Comparison of ENCODE assay signal across 20 mouse cellular contexts in the genomic region with DNA sequence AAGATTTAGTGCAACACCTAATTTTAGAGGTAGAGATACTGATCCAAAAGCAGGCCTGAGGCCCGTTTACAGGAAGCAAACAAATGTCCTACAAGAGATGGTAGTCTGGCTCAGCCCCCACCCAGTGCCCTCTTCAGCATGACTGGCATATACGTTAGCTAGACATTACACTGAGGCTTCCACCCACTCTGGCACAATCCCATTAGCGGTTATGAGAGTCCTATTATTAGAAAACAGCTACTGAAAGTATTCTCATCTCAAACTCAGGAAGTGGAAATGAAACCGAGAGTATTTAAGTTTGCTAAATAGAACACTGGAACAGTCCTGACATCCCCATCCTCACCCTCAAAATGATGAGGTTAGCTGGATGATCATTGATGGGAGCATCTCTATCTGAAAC.
A peak's percentile ranks its signal among the peaks of the same experiment; 100 is the strongest.
DNase-seq lines count a peak whose midpoint lies in the region; ATAC-seq lines count a peak whose summit lies in the region.
"Had no signal": no experiment of that assay in that cellular context is flagged by ENCODE, and none has a peak within 500 bp of the region (broad histone marks: within the 10 kb centered on the region; RNA-seq: fewer than 3 reads in every experiment).

No protein-coding gene starts in this region.

- no peak overlapping the region for H3K4me2 ChIP-seq in kidney, embryonic 16.5 days (replicated peaks; ENCODE audit: low read depth, low read length)
- H3K4me2 ChIP-seq: embryonic facial prominence, embryonic 12.5 days; liver, embryonic 15.5 days; neural tube, embryonic 12.5 days; stomach, embryonic 15.5 days had no signal

- no peak overlapping the region for H3K27ac ChIP-seq in kidney, embryonic 16.5 days (ENCODE audit: low read length)
- H3K27ac ChIP-seq: embryonic facial prominence, embryonic 12.5 days; hindbrain, embryonic 10.5 days; kidney, postnatal 0 days; liver, embryonic 15.5 days; neural tube, embryonic 12.5 days; stomach, embryonic 15.5 days had no signal

- no peaks in the 10 kb centered on the region for H3K9me3 ChIP-seq in kidney, embryonic 16.5 days (ENCODE audit: low read length)
- H3K9me3 ChIP-seq: embryonic facial prominence, embryonic 12.5 days; hindbrain, embryonic 10.5 days; liver, embryonic 15.5 days; neural tube, embryonic 12.5 days; stomach, embryonic 15.5 days had no signal

- 84% methylated on average over 4 of the region's 4 CpGs for WGBS in kidney, embryonic 16.5 days

- H3K4me1 ChIP-seq in kidney, embryonic 16.5 days (ENCODE audit: insufficient read depth, low read length): 0 out of 2 replicates have a peak, but pooled peaks cover 5% of the 10 kb centered on the region
- H3K4me1 ChIP-seq: embryonic facial prominence, embryonic 12.5 days; hindbrain, embryonic 10.5 days; liver, embryonic 15.5 days; neural tube, embryonic 12.5 days; stomach, embryonic 15.5 days had no signal

- no peak overlapping the region for H3K9ac ChIP-seq in kidney, embryonic 16.5 days (replicated peaks; ENCODE audit: low read length)
- H3K9ac ChIP-seq: embryonic facial prominence, embryonic 12.5 days; liver, embryonic 15.5 days; neural tube, embryonic 12.5 days; stomach, embryonic 15.5 days had no signal

- no peak overlapping the region for H3K4me3 ChIP-seq in kidney, embryonic 16.5 days (ENCODE audit: low read length)
- H3K4me3 ChIP-seq: embryonic facial prominence, embryonic 12.5 days; hindbrain, embryonic 10.5 days; liver, embryonic 15.5 days; neural tube, embryonic 12.5 days; stomach, embryonic 15.5 days had no signal

- DNase-seq in kidney, adult 9 months: peak; percentile 10
- peak; percentile 2 to 19 for DNase-seq in spleen, postnatal 36 days (ENCODE audit: low spot score in 2 of 2)
- DNase-seq in spleen, postnatal 4 days (ENCODE audit: low spot score in 2 of 2): no peak
- no peak for DNase-seq in left cerebral cortex, postnatal 10 days (ENCODE audit: extremely low spot score in 1 of 2, low spot score in 2 of 2)
- DNase-seq in T-cell, adult 2 months (ENCODE audit: low spot score): no peak
- DNase-seq: cerebellum, adult 18-20 months; gastrocnemius, postnatal 14 days; layer of hippocampus, postnatal 36 days; left cerebral cortex, postnatal 4 days; lung, postnatal 4 days; midbrain, embryonic 14.5 days; right cerebral cortex, postnatal 4 days had no signal

- no peaks in the 10 kb centered on the region for H3K36me3 ChIP-seq in kidney, embryonic 16.5 days (ENCODE audit: insufficient read depth, low read length)
- H3K36me3 ChIP-seq: embryonic facial prominence, embryonic 12.5 days; hindbrain, embryonic 10.5 days; liver, embryonic 15.5 days; neural tube, embryonic 12.5 days; stomach, embryonic 15.5 days had no signal

- intact Hi-C loops in left cerebral cortex, postnatal 10 days (cut with DNase I): no loop called here

- ATAC-seq in kidney, embryonic 16.5 days (ENCODE audit: low FRiP score, low TSS enrichment): no peak
- peak; percentile 45 to 53; a peak in 3 of 4 replicates for ATAC-seq in hematopoietic stem cell, adult 5-6 weeks (replicated peaks in 1 of 2; ENCODE audit: insufficient read depth in 1 of 2, low FRiP score in 2 of 2, low TSS enrichment in 1 of 2, low read depth in 1 of 2, poor library complexity in 2 of 2, severe bottlenecking in 2 of 2)

- H3K27me3 ChIP-seq in kidney, embryonic 16.5 days (ENCODE audit: insufficient read depth, low read length): no peaks in the 10 kb centered on the region
- H3K27me3 ChIP-seq: embryonic facial prominence, embryonic 12.5 days; liver, embryonic 15.5 days; neural tube, embryonic 12.5 days; stomach, embryonic 15.5 days had no signal

Comparison
In these comparisons a context has a peak if more than half of its experiments do, and no peak if none do; other contexts are left out.
1. DNase-seq: peak in kidney, adult 9 months (single experiment) and spleen, postnatal 36 days (2 of 2); none in spleen, postnatal 4 days (0 of 2), left cerebral cortex, postnatal 10 days (0 of 2) and T-cell, adult 2 months (single experiment).